Mouse (Mus musculus) heart, postnatal 0 days (tissue): ENCODE results near the gene Frmpd4.

ENCODE experiments used
- CTCF ChIP-seq: IDR thresholded peaks from 2 replicates; pipeline ENCODE4 v1.5.1; 2016; ENCODE audit warnings: antibody characterized with exemption, control low read depth, low read depth
- EP300 ChIP-seq: IDR thresholded peaks from 2 replicates; pipeline ENCODE4 v1.6.1; 2016; ENCODE audit warnings: antibody characterized with exemption, low read depth

- TF ChIP-seq CTCF (no peak), EP300 (no peak)
Observed at GRCm38 (mm10) chrX:167810120-167810519, 766.9 kb downstream of the Frmpd4 start.
